Mouse (Mus musculus) liver, embryonic 11.5 days (tissue): ENCODE measurements around the gene Gipc1. TPM values are rescaled to one million over a fixed set of nuclear protein-coding genes. Genes with fewer than 3 reads are reported as not detected.

Source experiments
- polyA plus RNA-seq: library from polyadenylated mRNA; unstranded; fragments of >200 nt; fragmentation: Nextera tagmentation; extraction: Ambion mirVana; gene quantifications from 2 replicates; pipeline ENCODE4 v1.2.1, GENCODE M21; 2014

Gene Gipc1
- polyA plus RNA-seq, 1 experiment from 2014 or later = 113 TPM

Other genes starting within 250 kb of the Gipc1 start
- gene Scoc, start 194.3 kb upstream of the Gipc1 start, polyA plus RNA-seq = 83.3 and 91.0 TPM in 2 replicates
- not detected in 2 replicates for gene Olfr370, start 116.9 kb upstream of the Gipc1 start, polyA plus RNA-seq
- gene Ndufb7, start 86.0 kb upstream of the Gipc1 start, polyA plus RNA-seq = 321 and 354 TPM in 2 replicates
- 468 and 475 TPM in 2 replicates for gene Tecr, start 44.7 kb upstream of the Gipc1 start, polyA plus RNA-seq
- gene Dnajb1, start 44.5 kb upstream of the Gipc1 start, polyA plus RNA-seq = 75.9 and 77.1 TPM in 2 replicates
- 0.49 and 0.53 TPM in 2 replicates for gene Ptger1, start 14.0 kb downstream of the Gipc1 start, polyA plus RNA-seq
- gene Pkn1, start 46.5 kb downstream of the Gipc1 start, polyA plus RNA-seq = 23.3 and 24.3 TPM in 2 replicates
- gene Ddx39, start 62.5 kb downstream of the Gipc1 start, polyA plus RNA-seq = 375 and 420 TPM in 2 replicates
- 16.8 and 17.2 TPM in 2 replicates for gene Adgre5, start 88.6 kb downstream of the Gipc1 start, polyA plus RNA-seq
- 7.4 and 10.3 TPM in 2 replicates for gene Adgrl1, start 247.4 kb downstream of the Gipc1 start, polyA plus RNA-seq